Mouse (Mus musculus): ENCODE measurements at regions not wholly inside any gene's neighbourhood (a gene's known extent, or its start where the extent isn't known, plus 50 kb on each side); places are given as distances from the start of the nearest gene placed in this dataset.

DNA sequence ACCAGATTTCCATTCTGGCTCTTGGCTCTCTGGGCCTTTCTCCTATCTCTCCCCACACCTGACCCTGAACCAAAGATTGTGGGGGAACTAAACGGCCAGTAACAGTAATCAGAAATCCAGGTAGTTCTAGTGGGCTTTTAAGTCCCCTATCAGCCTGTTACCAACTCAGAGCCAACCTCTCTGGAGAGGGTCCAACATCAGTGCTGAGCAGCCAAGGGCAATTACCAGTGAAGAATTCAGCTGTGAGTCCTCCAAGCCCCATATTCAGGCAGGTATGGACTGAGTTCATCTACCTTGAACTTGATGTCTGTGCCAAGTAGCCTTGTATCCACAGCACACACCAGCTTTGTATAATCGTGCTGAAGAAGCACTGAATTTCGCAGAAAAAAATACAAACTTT lies 1636.7 kb downstream of the Efnb2 start:
- no peak for DNase-seq

DNA sequence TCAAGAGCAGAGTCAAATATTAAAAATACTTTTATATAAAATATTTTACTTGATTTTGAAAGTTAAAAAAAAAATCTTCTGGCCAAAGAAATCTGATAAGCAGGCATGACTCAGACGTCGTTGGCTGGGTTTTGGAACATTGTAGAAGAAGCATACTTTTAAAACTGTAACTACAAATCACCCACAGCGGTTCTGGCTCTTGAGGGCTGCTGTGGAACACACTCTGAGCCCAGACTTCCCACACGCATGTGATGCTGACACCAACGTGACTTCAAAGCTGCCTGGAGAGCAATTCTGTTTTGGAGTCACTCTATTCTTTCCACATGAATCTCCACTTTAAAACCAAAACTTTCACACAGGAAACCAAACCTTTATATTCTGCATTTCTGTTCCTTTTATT lies 1649.2 kb downstream of the Efnb2 start:
- no peak for DNase-seq

DNA sequence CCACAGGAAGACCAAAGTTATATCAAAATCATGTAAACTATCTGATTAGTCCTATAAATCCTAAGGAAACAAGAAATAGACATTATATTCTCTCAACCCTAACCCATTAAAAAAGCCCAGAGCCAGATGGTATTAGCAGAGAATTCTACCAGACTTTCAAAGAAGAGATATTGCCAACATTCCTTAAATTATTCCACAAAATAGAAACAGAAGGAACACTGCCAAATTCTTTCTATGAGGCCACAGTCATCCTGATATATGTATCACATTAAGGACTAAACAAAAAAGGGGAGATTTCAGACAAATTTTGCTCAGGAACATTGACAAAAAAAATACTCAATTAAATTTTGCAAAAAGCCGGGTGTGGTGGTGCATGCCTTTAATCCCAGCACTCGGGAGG lies 1669.5 kb downstream of the Efnb2 start:
- DNase-seq, result no peak

DNA sequence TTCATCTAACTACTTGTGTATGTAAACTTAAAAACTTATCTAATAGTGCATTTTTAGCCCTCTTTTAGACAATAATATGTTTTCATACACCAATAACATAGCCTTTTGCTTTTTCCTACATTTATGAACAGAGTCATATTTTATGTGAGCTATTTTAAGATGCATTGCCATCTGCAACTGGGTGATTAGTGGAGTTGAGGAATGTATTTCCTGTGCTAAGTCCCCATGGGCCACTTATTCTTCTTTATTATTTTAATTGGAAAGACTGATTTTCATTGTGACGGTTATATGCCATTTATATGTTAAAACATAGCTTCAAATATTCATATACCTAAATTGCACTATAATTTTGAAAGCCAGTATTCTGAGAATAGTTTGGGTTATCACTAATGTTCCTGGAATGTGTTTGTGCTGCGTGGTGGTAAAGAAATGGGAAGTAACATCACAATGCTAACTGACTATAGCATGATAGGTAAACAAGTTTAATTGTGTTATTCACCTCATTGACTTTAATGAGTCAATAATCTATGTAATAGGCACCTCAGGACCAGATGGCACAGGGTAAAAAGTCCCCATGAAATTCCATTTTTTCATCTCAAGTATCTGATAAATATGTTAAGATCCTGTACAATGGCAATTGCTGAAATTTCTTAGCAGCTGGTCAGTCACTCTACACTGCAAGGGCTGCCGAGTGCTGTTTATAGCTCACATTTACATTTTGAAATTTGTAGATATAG lies 1671.5 kb downstream of the Efnb2 start:
- DNase-seq, result no peak

GRCm38 (mm10) chr8:6973961-6974360 lies 1687.1 kb downstream of the Efnb2 start:
- DNase-seq, result no peak

- DNase-seq, result no peak
These were observed 1697.8 kb downstream of the Efnb2 start for GRCm38 (mm10) chr8:6963006-6963799.

DNA sequence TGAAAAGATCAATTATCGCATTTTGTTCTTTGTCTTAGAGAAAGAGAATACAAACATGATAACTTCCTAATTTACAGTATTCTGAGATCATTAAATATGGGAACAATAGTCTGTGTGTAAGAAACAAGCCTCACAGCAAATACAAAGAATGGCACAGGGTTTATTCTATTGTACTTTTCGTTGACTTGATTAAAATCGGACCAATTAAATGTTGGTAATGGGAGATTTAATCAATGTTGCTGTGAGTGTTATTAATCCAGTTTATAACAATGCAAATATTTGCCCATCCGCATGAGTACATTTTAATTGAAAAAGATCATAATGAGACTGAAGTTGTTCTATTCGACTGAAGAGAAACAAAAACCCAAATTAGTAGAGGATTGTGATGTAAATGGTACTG lies 1703.0 kb downstream of the Efnb2 start:
- DNase-seq, result no peak

DNA sequence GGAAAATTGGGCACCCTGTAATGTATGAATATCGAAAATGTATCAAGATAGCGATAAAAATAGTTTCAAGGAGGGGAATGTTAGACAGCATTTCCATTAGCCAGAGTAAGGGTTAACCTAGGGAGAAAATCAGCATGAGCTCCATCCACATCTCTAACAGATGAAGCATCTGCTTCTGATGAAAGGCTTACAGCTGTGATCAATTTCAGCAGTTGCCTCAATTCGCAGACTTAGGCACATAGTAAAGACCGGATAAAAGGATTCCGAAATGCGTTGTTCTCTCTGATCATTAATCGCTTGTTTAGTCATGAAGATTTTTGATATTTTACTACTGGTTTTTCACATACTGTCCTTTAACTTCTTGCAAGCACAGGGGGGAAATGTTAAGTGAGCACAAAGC lies 1706.8 kb downstream of the Efnb2 start:
- no peak for DNase-seq

- DNase-seq, result no peak
These were observed 1738.6 kb downstream of the Efnb2 start for GRCm38 (mm10) chr8:6922467-6922866.

DNA sequence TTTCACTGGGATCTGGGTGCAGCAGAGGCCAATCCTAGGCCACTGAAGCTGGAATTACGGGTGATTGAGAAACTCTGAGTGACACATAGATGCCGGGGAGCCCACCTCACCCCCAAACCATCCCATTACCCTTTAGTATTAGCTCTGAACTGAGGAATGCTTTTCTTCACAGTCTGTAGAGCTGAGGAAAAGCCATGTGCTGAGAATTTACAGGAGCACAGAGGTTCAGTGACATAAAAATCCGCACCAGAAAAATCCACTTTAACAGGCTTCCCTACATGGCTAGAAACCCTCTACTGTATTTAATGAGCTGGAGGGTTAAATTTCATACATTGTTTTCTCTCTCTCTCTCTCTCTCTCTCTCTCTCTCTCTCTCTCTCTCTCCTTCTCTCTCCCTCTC lies 1753.4 kb downstream of the Efnb2 start:
- DNase-seq, result no peak

DNA sequence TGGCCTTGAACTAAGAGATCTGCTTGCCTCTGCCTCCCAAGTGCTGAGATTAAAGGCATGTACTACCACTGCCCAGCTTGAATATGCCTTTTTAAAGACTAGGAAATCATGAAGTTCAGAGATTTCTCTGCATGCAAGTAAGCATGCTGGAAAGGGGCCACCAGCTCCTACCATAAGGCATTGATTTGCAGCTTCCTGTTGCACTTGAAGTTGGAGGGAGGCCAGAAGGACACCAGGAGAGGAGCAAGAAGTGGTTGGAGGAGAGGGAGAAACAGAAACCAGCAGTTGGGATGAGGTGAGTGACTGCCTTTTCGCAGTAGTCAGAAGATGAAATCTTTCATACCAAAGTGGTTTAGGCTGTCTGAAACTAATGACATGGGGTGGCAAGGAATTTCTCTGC lies 1769.6 kb downstream of the Efnb2 start:
- no peak for DNase-seq

- no peak for DNase-seq
These were observed 1774.2 kb downstream of the Efnb2 start for GRCm38 (mm10) chr8:6886779-6887402.

DNA sequence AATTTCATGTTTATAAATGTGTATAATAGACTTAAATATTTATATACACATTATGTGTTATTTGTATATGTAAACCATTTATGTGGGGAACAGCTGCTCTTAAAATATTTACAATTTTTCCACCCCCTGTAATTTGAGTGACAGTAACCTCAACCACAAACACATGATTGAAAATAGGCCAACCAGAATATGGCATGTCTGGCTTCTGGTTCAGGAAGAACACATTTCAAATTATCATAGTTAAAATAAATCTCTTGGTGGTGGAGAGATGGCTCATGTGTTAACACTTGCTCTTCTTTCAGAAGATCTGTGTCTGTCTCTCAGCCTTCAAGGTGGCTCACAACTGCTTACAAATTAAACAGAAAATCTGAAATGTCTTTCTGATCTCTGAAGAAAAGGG lies 1776.2 kb downstream of the Efnb2 start:
- no peak for DNase-seq

DNA sequence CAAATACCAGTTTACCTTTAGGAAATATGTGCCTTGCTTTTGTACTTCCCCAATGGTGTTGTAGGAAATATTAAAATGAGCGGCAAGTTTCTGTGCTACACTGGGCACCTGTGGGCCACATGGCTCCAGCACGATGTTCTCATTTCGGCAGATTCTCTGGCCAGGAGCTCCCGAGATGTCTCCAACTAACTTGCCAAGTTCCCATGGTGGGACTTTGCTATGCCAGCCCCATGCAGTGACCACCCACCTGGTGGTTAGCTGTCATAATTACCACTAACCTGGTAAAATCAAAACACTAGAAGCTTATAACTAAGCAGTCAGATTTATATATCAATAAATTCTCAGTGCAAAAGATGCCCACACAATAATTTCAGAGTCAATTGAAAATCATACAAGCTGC lies 1777.5 kb upstream of the Slc10a2 start:
- DNase-seq, result no peak

All from gastrocnemius, postnatal 25 days (tissue).